Mouse (Mus musculus) heart, embryonic 16.5 days (tissue): Measurements from ENCODE around the gene Morn3. TPM values are rescaled to one million over a fixed set of nuclear protein-coding genes. Genes with fewer than 3 reads are reported as not detected.

Experiments used
- ATAC-seq: fragments of 200-750 bp; cut with Nextera tagmentation; replicated peaks from 2 replicates; pipeline ENCODE4 v1.8.0; 2017; ENCODE audit warnings: moderate number of reproducible peaks; ENCODE audit not compliant: insufficient read depth, low FRiP score; ENCODE audit errors: extremely low read depth
- H3K27ac ChIP-seq: fragments of 300-500 bp; sonication (generic); 2 replicates; pipeline ENCODE4 v1.5.1; 2014; ENCODE audit warnings: mild to moderate bottlenecking, low read length, control low read depth, moderate library complexity
- H3K27me3 ChIP-seq: fragments of 300-500 bp; sonication (generic); 2 replicates; pipeline ENCODE4 v1.6.1; 2014; ENCODE audit warnings: low read length, mixed read lengths; ENCODE audit not compliant: control insufficient read depth, insufficient read depth
- H3K36me3 ChIP-seq: fragments of 300-500 bp; sonication (generic); 2 replicates; pipeline ENCODE4 v1.6.1; 2014; ENCODE audit not compliant: control insufficient read depth, insufficient read depth
- H3K4me1 ChIP-seq: fragments of 300-500 bp; sonication (generic); 2 replicates; pipeline ENCODE4 v1.6.1; 2014; ENCODE audit warnings: low read length, mixed read lengths; ENCODE audit not compliant: control insufficient read depth, insufficient read depth
- H3K4me2 ChIP-seq: fragments of 300-500 bp; sonication (generic); 2 replicates; pipeline ENCODE4 v1.6.1; 2014; ENCODE audit warnings: low read depth, mild to moderate bottlenecking, control low read depth, low read length
- H3K4me3 ChIP-seq: fragments of 300-500 bp; sonication (generic); 2 replicates; pipeline ENCODE4 v1.5.1; 2014; ENCODE audit warnings: mild to moderate bottlenecking, control low read depth, low read length
- H3K9ac ChIP-seq: fragments of 300-500 bp; sonication (generic); 2 replicates; pipeline ENCODE4 v1.6.1; 2014; ENCODE audit warnings: low read length, control low read depth
- H3K9me3 ChIP-seq: fragments of 300-500 bp; sonication (generic); replicated peaks from 2 replicates; pipeline ENCODE4 v1.6.1; 2016; ENCODE audit warnings: low read length; ENCODE audit not compliant: control insufficient read depth
- WGBS: fragments of 180-500 bp; shearing (Covaris S2); extraction: QIAGEN DNeasy Blood & Tissue Kit; methylation state at CpG from one replicate; pipeline ENCODE4 v1.1.7; 2014; 5-methylcytosine and 5-hydroxymethylcytosine counted together
- polyA plus RNA-seq: library from polyadenylated mRNA; unstranded; fragments of >200 nt; fragmentation: Nextera tagmentation; extraction: Ambion mirVana; gene quantifications from 2 replicates; pipeline ENCODE4 v1.2.1, GENCODE M21; 2015

The Morn3 gene
- 0.37 and 1.5 TPM in 2 replicates for polyA plus RNA-seq

GRCm38 (mm10) chr5:123046916-123047315, at the start of gene Morn3:
Gene Morn3 (minus strand): TSS chr5:123047016.
- Histone ChIP-seq H3K27ac (no peak within 1 kb of the TSS), H3K27me3 (no peaks in the 10 kb centered on the region), H3K36me3 (no peaks in the 10 kb centered on the region), H3K4me1 (peaks cover 10% of the 10 kb centered on the region), H3K9me3 (no peaks in the 10 kb centered on the region), H3K4me3 (no peak within 1 kb of the TSS), H3K4me2 (peak within 1 kb of the TSS; percentile 9; the same call in 1 of the 2 replicates), H3K9ac (peak within 1 kb of the TSS; percentile 34; the same call in 1 of the 2 replicates)
- ATAC-seq, result no peak
- 71% methylated on average over 3 of the region's 3 CpGs for WGBS

GRCm38 (mm10) chr5:123096299-123096698, 49.5 kb upstream of the Morn3 start:
- WGBS, result 85% methylated on average over 8 of the region's 8 CpGs

GRCm38 (mm10) chr5:123094238-123094991, 47.6 kb upstream of the Morn3 start:
- ATAC-seq, result no peak
- no peak overlapping the region for H3K9ac ChIP-seq
- H3K9me3 ChIP-seq, result no peaks in the 10 kb centered on the region
- H3K36me3 ChIP-seq, result no peaks in the 10 kb centered on the region
- no peak overlapping the region for H3K4me3 ChIP-seq
- no peak overlapping the region for H3K27ac ChIP-seq
- no peaks in the 10 kb centered on the region for H3K4me1 ChIP-seq
- no peak overlapping the region for H3K4me2 ChIP-seq
- 80% methylated on average over 25 of the region's 25 CpGs for WGBS
- no peaks in the 10 kb centered on the region for H3K27me3 ChIP-seq

More at GRCm38 (mm10) chr5:123096299-123096698, 49.5 kb upstream of the Morn3 start:
- H3K9ac ChIP-seq, result no peak overlapping the region
- H3K9me3 ChIP-seq, result no peaks in the 10 kb centered on the region
- no peak overlapping the region for H3K4me2 ChIP-seq
- no peak for ATAC-seq
- H3K36me3 ChIP-seq, result no peaks in the 10 kb centered on the region
- no peak overlapping the region for H3K4me3 ChIP-seq
- H3K4me1 ChIP-seq, result no peaks in the 10 kb centered on the region
- no peaks in the 10 kb centered on the region for H3K27me3 ChIP-seq
- H3K27ac ChIP-seq, result no peak overlapping the region

- Histone ChIP-seq H3K36me3 (no peaks in the 10 kb centered on the region), H3K9me3 (0 out of 2 replicates have a peak, but pooled peaks cover 2% of the 10 kb centered on the region), H3K4me3 (no peak overlapping the region), H3K27ac (no peak overlapping the region), H3K4me2 (no peak overlapping the region), H3K9ac (no peak overlapping the region), H3K27me3 (no peaks in the 10 kb centered on the region), H3K4me1 (no peaks in the 10 kb centered on the region)
- WGBS, result 70% methylated on average over 14 of the region's 14 CpGs
- no peak for ATAC-seq
These were observed 46.3 kb upstream of the Morn3 start for GRCm38 (mm10) chr5:123093077-123093633.

- Histone ChIP-seq H3K4me2 (no peak overlapping the region), H3K9me3 (0 out of 2 replicates have a peak, but pooled peaks cover 2% of the 10 kb centered on the region), H3K27ac (no peak overlapping the region), H3K36me3 (no peaks in the 10 kb centered on the region), H3K27me3 (no peaks in the 10 kb centered on the region), H3K4me3 (no peak overlapping the region), H3K9ac (no peak overlapping the region), H3K4me1 (peaks cover 3% of the 10 kb centered on the region)
- ATAC-seq, result no peak
- WGBS, result 87% methylated on average over 10 of the region's 10 CpGs
These were observed 43.9 kb upstream of the Morn3 start for GRCm38 (mm10) chr5:123090560-123091306.

- no peaks in the 10 kb centered on the region for H3K27me3 ChIP-seq
- ATAC-seq, result no peak
These were observed 42.0 kb upstream of the Morn3 start for GRCm38 (mm10) chr5:123088784-123089183.

GRCm38 (mm10) chr5:123086501-123086900, 39.7 kb upstream of the Morn3 start:
- Histone ChIP-seq H3K4me1 (peaks cover 4% of the 10 kb centered on the region), H3K4me2 (no peak overlapping the region), H3K27me3 (no peaks in the 10 kb centered on the region), H3K4me3 (no peak overlapping the region), H3K27ac (no peak overlapping the region), H3K9ac (no peak overlapping the region), H3K9me3 (0 out of 2 replicates have a peak, but pooled peaks cover 2% of the 10 kb centered on the region), H3K36me3 (no peaks in the 10 kb centered on the region)
- 79% methylated on average over 2 of the region's 2 CpGs for WGBS
- no peak; the same call in 1 of the 2 replicates for ATAC-seq

More at GRCm38 (mm10) chr5:123088784-123089183, 42.0 kb upstream of the Morn3 start:
- Histone ChIP-seq H3K4me1 (peaks cover 4% of the 10 kb centered on the region), H3K9ac (no peak overlapping the region), H3K9me3 (0 out of 2 replicates have a peak, but pooled peaks cover 2% of the 10 kb centered on the region), H3K36me3 (no peaks in the 10 kb centered on the region), H3K4me2 (no peak overlapping the region), H3K27ac (no peak overlapping the region), H3K4me3 (no peak overlapping the region)
- 95% methylated on average over 4 of the region's 4 CpGs for WGBS

GRCm38 (mm10) chr5:123083340-123084050, 36.7 kb upstream of the Morn3 start:
- 46% methylated on average over 13 of the region's 13 CpGs for WGBS
- ATAC-seq, result no peak
- Histone ChIP-seq H3K4me1 (peaks cover 4% of the 10 kb centered on the region), H3K9ac (no peak overlapping the region), H3K36me3 (no peaks in the 10 kb centered on the region), H3K4me3 (no peak overlapping the region), H3K27me3 (no peaks in the 10 kb centered on the region), H3K27ac (no peak overlapping the region), H3K4me2 (no peak overlapping the region), H3K9me3 (peaks cover 3% of the 10 kb centered on the region; the same call in 1 of the 2 replicates)
